Mouse (Mus musculus) neural tube, embryonic 10.5 days (tissue): ENCODE measurements around the gene Vmn2r87.
"Not testable (repeated sequence)": the region's sequence is repeated elsewhere in the genome, so short reads cannot be mapped to it uniquely, and the experiment has no call there.

Experiments used
- DNase-seq: peaks from one replicate; pipeline ENCODE4 v3.0.0-alpha.2; 2017; ENCODE audit warnings: low spot score; ENCODE audit errors: extremely low spot score

The Vmn2r87 gene

DNA sequence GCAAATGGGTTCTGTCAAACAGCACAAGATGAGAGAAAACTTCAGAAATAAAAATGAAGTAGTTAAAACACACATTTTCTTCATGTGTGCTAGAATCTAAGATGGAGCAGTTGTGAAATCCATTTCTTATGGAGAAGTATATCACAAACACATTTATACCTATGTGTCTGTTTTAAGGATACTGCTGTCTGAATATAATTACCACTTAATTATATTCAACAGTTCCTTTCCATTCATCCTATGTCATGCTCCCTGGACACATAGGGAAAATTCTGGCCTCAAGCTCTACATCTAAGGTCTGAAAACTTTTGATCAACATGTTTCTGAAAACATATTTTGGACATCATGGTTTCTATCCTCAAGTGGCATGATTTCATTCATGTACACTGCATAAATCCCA lies at the start of gene Vmn2r87:
Gene Vmn2r87 (minus strand): TSS at position 101 of the 400 bp plus-strand sequence.
- no peak for DNase-seq

- not testable (repeated sequence) for DNase-seq
Measured at GRCm38 (mm10) chr10:130544331-130544730, 47.1 kb upstream of the Vmn2r87 start.

- peak; percentile 82 for DNase-seq
Measured at GRCm38 (mm10) chr10:130541931-130542691, 44.9 kb upstream of the Vmn2r87 start.

DNA sequence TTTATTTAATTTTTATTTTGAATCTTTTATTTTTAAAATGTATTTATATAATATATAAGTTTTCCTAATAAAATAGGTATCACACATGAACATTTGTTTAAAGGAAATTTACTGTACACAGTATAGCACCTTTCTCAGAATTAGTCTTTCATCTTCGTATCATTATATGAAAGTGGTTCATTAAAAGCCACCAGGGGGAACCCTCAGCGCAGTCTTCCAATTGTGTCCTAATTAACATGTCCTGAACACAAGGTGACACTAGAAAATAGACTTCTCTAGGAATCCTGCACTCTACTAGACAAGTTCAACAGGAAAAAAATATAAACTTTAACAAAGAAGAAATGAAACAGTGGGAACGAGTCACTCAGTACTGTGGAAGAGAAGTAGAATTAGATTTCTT lies 38.9 kb upstream of the Vmn2r87 start:
- DNase-seq = no peak

GRCm38 (mm10) chr10:130527926-130528325 lies 30.7 kb upstream of the Vmn2r87 start:
- DNase-seq = no peak

DNA sequence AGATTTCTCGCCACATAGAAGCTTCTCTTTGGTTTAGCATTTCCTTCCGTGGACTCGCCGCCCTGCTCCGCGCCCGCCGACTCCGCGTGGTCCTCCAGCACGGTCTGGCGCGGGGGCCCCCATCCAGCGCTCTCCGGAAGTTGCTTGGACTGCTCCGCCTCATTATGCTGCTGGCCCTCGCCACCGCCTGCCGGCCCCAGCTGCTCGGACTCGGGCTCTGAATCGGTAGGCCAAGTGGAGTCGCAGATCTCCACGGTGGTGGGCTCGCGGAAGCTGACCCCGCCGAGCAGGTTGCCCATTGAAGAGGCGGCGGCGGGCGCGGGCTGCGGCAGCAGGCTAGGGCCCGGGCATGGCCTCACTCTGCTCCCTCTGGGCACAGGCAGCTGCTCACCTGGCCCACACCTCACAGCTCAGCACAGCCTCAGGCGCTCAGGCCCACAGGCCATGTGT lies 26.9 kb downstream of the Vmn2r87 start:
- peak; percentile 79 for DNase-seq

GRCm38 (mm10) chr10:130455950-130456349 lies 41.2 kb downstream of the Vmn2r87 start, which contains the start of gene Vmn2r86:
Vmn2r86 (minus strand) TSS chr10:130456050.
- DNase-seq = not testable (repeated sequence)

DNA sequence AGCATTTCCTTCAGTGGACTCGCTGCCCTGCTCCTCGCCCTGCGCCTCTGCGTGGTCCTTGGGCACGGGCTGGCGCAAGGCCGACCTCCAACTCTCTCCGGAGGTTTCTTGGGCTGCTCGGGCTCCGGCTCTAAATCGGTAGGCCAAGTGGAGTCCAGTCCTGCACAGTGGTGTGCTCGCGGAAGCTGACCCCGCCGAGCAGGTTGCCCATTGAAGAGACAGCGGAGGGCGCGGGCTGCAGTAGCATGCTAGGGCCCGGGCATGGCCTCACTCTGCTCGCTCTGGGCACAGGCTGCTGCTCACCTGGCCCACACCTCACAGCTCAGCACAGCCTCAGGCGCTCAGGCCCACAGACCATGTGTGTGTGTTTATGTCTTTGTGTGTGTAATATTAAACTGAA lies 52.4 kb downstream of the Vmn2r87 start:
- no peak for DNase-seq

- not testable (repeated sequence) for DNase-seq
Measured at GRCm38 (mm10) chr10:130434185-130434898, 62.9 kb downstream of the Vmn2r87 start.

- not testable (repeated sequence) for DNase-seq
Measured at GRCm38 (mm10) chr10:130429603-130430002, 67.6 kb downstream of the Vmn2r87 start, which contains the start of gene Vmn2r85. Vmn2r85 (minus strand) TSS chr10:130429703.

- not testable (repeated sequence) for DNase-seq
Measured at GRCm38 (mm10) chr10:130422368-130422767, 74.8 kb downstream of the Vmn2r87 start.
